Mouse (Mus musculus) hindbrain, embryonic 11.5 days (tissue): ENCODE measurements around the gene Mef2c. TPM values are rescaled to one million over a fixed set of nuclear protein-coding genes. Genes with fewer than 3 reads are reported as not detected.

ENCODE experiments used
- ATAC-seq: fragments of 200-750 bp; cut with Nextera tagmentation; 2 replicates; pipeline ENCODE4 v1.8.0; 2017; ENCODE audit warnings: mild to moderate bottlenecking, moderate TSS enrichment, moderate library complexity; ENCODE audit not compliant: low FRiP score
- DNase-seq: peaks from one replicate; pipeline ENCODE4 v3.0.0-alpha.2; 2015; ENCODE audit warnings: low spot score
- H3K27ac ChIP-seq: fragments of 300-500 bp; sonication (generic); 2 replicates; pipeline ENCODE4 v1.5.1; 2014; ENCODE audit warnings: mild to moderate bottlenecking, low read depth, low read length
- H3K27me3 ChIP-seq: fragments of 300-500 bp; sonication (generic); 2 replicates; pipeline ENCODE4 v1.6.1; 2014; ENCODE audit warnings: mild to moderate bottlenecking, low read length, moderate library complexity, mixed read lengths; ENCODE audit not compliant: control insufficient read depth, insufficient read depth
- H3K36me3 ChIP-seq: fragments of 300-500 bp; sonication (generic); 2 replicates; pipeline ENCODE4 v1.6.1; 2014; ENCODE audit warnings: mild to moderate bottlenecking, low read length, moderate library complexity, mixed read lengths; ENCODE audit not compliant: control insufficient read depth, insufficient read depth
- H3K4me1 ChIP-seq: fragments of 300-500 bp; sonication (generic); replicated peaks from 2 replicates; pipeline ENCODE4 v1.6.1; 2014; ENCODE audit warnings: low read length, mixed read lengths; ENCODE audit not compliant: control insufficient read depth, insufficient read depth
- H3K4me2 ChIP-seq: fragments of 300-500 bp; sonication (generic); replicated peaks from 2 replicates; pipeline ENCODE4 v1.6.1; 2014; ENCODE audit warnings: mild to moderate bottlenecking, low read depth, low read length
- H3K4me3 ChIP-seq: fragments of 300-500 bp; sonication (generic); 2 replicates; pipeline ENCODE4 v1.5.1; 2014; ENCODE audit warnings: low read depth, low read length
- H3K9ac ChIP-seq: fragments of 300-500 bp; sonication (generic); 2 replicates; pipeline ENCODE4 v1.6.1; 2014; ENCODE audit warnings: low read depth, low read length
- H3K9me3 ChIP-seq: fragments of 300-500 bp; sonication (generic); 2 replicates; pipeline ENCODE4 v1.6.1; 2016; ENCODE audit warnings: low read length; ENCODE audit not compliant: control insufficient read depth
- WGBS: fragments of 180-500 bp; shearing (Covaris S2); extraction: QIAGEN DNeasy Blood & Tissue Kit; methylation state at CpG from one replicate; pipeline ENCODE4 v1.1.7; 2014; 5-methylcytosine and 5-hydroxymethylcytosine counted together
- polyA plus RNA-seq: library from polyadenylated mRNA; unstranded; fragments of >200 nt; fragmentation: Nextera tagmentation; extraction: Ambion mirVana; gene quantifications from 2 replicates; pipeline ENCODE4 v1.2.1, GENCODE M21; 2014

Gene Mef2c
- polyA plus RNA-seq, 1 experiment from 2014 or later: 18.7 TPM

DNA sequence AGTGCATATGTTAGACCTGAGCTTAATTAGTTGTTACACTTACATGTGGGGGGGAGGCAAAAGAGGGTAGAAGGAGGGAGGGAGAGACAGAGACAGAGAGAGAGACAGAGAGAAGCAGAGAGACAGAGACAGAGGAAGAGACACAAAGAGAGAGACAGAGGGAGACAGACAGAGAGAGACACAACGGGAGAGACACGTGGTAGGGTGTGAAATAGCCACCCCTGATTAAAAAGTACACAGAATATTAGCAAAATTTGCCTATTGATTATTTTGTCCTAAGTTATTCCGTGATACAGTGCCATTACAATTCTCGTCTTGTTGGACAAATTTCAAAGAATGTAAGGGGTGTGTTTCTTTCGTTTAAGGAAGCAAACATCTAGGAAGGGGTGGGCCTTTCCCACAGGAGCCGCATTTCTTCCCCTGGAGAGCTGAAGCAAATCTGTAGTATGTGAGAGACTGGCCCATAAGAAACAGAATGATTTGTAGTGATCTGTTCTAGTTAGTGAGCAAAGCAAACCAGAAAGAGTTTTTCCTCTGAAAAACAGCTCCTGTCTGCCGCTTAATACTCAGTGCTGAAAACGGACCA lies 26.0 kb downstream of the Mef2c start:
- WGBS: 85% methylated on average over 8 of the region's 8 CpGs
- no peaks in the 10 kb centered on the region for H3K36me3 ChIP-seq
- H3K27ac ChIP-seq: no peak overlapping the region
- H3K9ac ChIP-seq: no peak overlapping the region
- no peaks in the 10 kb centered on the region for H3K27me3 ChIP-seq
- H3K4me3 ChIP-seq: no peak overlapping the region
- ATAC-seq (no peak), DNase-seq (no peak)
- no peaks in the 10 kb centered on the region for H3K9me3 ChIP-seq
- H3K4me2 ChIP-seq: no peak overlapping the region
- H3K4me1 ChIP-seq: no peaks in the 10 kb centered on the region

DNA sequence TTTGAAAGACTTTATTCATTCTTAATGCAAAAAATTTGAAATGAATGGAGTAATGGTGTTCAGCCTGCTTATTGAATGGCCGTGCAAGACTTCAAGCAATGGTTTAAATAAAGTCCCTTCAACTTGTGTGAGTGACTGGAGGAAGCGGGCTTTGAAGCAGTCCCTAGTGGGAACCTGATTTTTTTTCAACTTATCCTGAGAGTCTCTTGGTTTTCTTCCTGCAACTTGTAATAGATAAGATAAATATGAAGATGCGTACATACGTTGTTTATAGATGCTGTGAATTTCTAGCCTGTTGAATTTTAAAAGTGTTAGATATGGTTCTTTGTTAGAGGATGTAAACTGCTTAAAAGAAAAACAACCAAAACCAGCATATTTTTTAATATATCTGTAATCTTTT lies 27.1 kb downstream of the Mef2c start:
- H3K9me3 ChIP-seq: no peaks in the 10 kb centered on the region
- DNase-seq: no peak
- WGBS: 88% methylated on average over 4 of the region's 4 CpGs
- H3K4me1 ChIP-seq: no peaks in the 10 kb centered on the region
- H3K4me2 ChIP-seq: no peak overlapping the region
- H3K27ac ChIP-seq: no peak overlapping the region
- H3K36me3 ChIP-seq: no peaks in the 10 kb centered on the region
- H3K4me3 ChIP-seq: no peak overlapping the region
- H3K9ac ChIP-seq: no peak overlapping the region
- no peak for ATAC-seq
- no peaks in the 10 kb centered on the region for H3K27me3 ChIP-seq

DNA sequence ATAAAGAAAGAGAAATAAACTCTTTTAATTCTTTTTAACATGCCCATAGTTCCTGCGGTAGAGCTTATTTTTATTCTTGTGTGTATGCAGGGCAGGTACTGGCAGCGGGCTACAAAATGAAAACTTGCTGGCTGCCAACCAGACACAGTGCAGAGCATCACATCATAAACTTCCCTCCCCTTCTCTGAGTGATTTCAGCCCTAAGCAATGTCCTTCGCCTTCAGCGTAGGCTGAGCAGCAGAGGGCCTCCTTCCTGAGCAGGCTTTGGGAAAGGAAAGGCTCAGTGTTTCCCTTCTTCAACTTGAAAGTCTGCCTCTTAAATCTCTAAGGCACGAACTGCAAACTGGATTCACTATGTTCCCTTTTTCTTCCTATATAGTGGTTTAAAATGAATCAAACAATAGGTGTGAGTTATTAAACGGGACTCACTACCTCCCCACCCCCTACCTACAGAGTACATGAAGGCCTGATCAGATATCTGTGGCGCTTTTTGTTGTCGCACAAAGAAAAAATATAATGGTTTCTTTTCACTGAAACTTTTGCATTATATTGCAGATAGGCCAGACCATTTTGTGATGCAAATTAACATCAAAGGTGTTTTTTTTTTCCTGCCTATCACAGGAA lies 28.2 kb downstream of the Mef2c start:
- Histone ChIP-seq H3K27ac (no peak overlapping the region), H3K36me3 (no peaks in the 10 kb centered on the region), H3K4me1 (no peaks in the 10 kb centered on the region), H3K9ac (no peak overlapping the region), H3K4me3 (no peak overlapping the region), H3K9me3 (no peaks in the 10 kb centered on the region), H3K27me3 (no peaks in the 10 kb centered on the region), H3K4me2 (no peak overlapping the region)
- DNase-seq (no peak), ATAC-seq (no peak)
- WGBS: 65% methylated on average over 8 of the region's 8 CpGs

- Histone ChIP-seq H3K9ac (no peak overlapping the region), H3K4me3 (no peak overlapping the region), H3K27me3 (no peaks in the 10 kb centered on the region), H3K27ac (no peak overlapping the region), H3K9me3 (no peaks in the 10 kb centered on the region), H3K4me1 (no peaks in the 10 kb centered on the region), H3K36me3 (no peaks in the 10 kb centered on the region), H3K4me2 (no peak overlapping the region)
- ATAC-seq (no peak), DNase-seq (no peak)
- WGBS: 83% methylated on average over 3 of the region's 3 CpGs
Measured at GRCm38 (mm10) chr13:83536361-83536760, 32.5 kb downstream of the Mef2c start.

- no peak overlapping the region for H3K4me2 ChIP-seq
- H3K4me1 ChIP-seq: no peaks in the 10 kb centered on the region
- no peaks in the 10 kb centered on the region for H3K9me3 ChIP-seq
- ATAC-seq (no peak), DNase-seq (no peak)
- H3K27ac ChIP-seq: no peak overlapping the region
- H3K36me3 ChIP-seq: no peaks in the 10 kb centered on the region
- H3K9ac ChIP-seq: no peak overlapping the region
- 75% methylated on average over 5 of the region's 5 CpGs for WGBS
- H3K27me3 ChIP-seq: no peaks in the 10 kb centered on the region
- H3K4me3 ChIP-seq: no peak overlapping the region
Measured at GRCm38 (mm10) chr13:83537163-83537562, 33.3 kb downstream of the Mef2c start.

- H3K4me2 ChIP-seq: no peak overlapping the region
- H3K27ac ChIP-seq: no peak overlapping the region
- H3K27me3 ChIP-seq: no peaks in the 10 kb centered on the region
- no peaks in the 10 kb centered on the region for H3K36me3 ChIP-seq
- ATAC-seq: no peak
- no peaks in the 10 kb centered on the region for H3K9me3 ChIP-seq
- no peak for DNase-seq
- H3K4me1 ChIP-seq: no peaks in the 10 kb centered on the region
- no peak overlapping the region for H3K4me3 ChIP-seq
- no peak overlapping the region for H3K9ac ChIP-seq
Measured at GRCm38 (mm10) chr13:83539921-83540320, 36.1 kb downstream of the Mef2c start.

DNA sequence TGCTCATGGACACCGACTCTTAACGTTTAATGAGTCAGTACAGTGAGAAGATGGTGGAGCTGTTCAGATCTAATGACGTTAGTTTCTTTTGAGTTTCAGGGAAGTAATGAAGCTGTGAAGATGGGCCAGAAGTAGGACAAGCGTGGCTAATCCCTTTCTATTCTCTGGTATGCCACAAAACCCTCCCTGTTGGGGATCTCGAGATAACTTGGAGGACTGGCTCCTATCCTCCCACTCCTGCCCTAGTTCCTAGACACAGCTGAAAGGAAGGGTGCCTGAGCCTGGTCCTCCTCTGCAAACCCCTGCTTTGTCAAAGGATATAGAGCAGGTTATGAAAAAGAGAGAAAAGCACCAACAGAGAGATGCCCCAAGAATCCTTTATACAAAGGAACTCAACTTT lies 38.8 kb downstream of the Mef2c start:
- H3K27ac ChIP-seq: no peak overlapping the region
- no peaks in the 10 kb centered on the region for H3K36me3 ChIP-seq
- no peaks in the 10 kb centered on the region for H3K4me1 ChIP-seq
- H3K9ac ChIP-seq: no peak overlapping the region
- DNase-seq (no peak), ATAC-seq (no peak)
- no peaks in the 10 kb centered on the region for H3K27me3 ChIP-seq
- 57% methylated on average over 5 of the region's 5 CpGs for WGBS
- no peak overlapping the region for H3K4me2 ChIP-seq
- H3K4me3 ChIP-seq: no peak overlapping the region
- no peaks in the 10 kb centered on the region for H3K9me3 ChIP-seq

DNA sequence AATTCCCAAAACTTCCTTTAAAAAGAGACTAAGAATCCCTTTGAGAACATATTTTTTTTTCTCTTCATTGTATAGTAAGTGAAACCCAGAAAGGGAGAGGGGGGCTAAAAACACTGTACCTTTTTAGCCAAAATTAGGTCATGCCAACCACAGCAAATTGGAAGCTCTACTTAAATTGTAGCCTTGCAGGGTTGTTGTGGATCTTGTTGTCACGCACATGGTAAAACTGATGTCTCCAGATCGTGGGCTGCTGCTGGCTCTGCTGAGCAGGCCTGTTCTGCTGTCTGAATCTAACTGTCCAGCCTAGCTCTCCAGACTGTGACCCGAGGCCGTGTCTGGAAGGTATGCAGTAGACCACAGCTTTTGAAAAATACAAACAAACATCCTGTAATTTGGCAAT lies 40.9 kb downstream of the Mef2c start:
- Histone ChIP-seq H3K9ac (no peak overlapping the region), H3K4me2 (no peak overlapping the region), H3K4me1 (no peaks in the 10 kb centered on the region), H3K27ac (no peak overlapping the region), H3K9me3 (no peaks in the 10 kb centered on the region), H3K27me3 (no peaks in the 10 kb centered on the region), H3K4me3 (no peak overlapping the region), H3K36me3 (no peaks in the 10 kb centered on the region)
- no peak for DNase-seq
- 84% methylated on average over 4 of the region's 4 CpGs for WGBS
- no peak for ATAC-seq

GRCm38 (mm10) chr13:83546876-83547275 lies 43.0 kb downstream of the Mef2c start:
- Histone ChIP-seq H3K27ac (no peak overlapping the region), H3K36me3 (no peaks in the 10 kb centered on the region), H3K9me3 (no peaks in the 10 kb centered on the region), H3K4me3 (no peak overlapping the region), H3K4me2 (no peak overlapping the region), H3K9ac (no peak overlapping the region), H3K4me1 (no peaks in the 10 kb centered on the region), H3K27me3 (no peaks in the 10 kb centered on the region)
- ATAC-seq (no peak), DNase-seq (no peak)
- WGBS: 90% methylated on average over 5 of the region's 5 CpGs
